Mouse (Mus musculus) CD4-positive, CD25-positive, alpha-beta regulatory T cell, adult 4 months (primary cell): Measurements from ENCODE around the gene Vmn2r19. TPM values are rescaled to one million over a fixed set of nuclear protein-coding genes. Genes with fewer than 3 reads are reported as not detected.
"Not testable (repeated sequence)": the region's sequence is repeated elsewhere in the genome, so short reads cannot be mapped to it uniquely, and the experiment has no call there.

Experiments
- ATAC-seq: one replicate; pipeline ENCODE4 v1.8.0; 2017
- polyA plus RNA-seq, 2 experiments: library from polyadenylated mRNA; unstranded; fragments of 100-300 nt; shearing (Covaris generic); gene quantifications; one replicate each; pipeline ENCODE4 v1.2.1; 2017

Gene Vmn2r19
- polyA plus RNA-seq: not detected

DNA sequence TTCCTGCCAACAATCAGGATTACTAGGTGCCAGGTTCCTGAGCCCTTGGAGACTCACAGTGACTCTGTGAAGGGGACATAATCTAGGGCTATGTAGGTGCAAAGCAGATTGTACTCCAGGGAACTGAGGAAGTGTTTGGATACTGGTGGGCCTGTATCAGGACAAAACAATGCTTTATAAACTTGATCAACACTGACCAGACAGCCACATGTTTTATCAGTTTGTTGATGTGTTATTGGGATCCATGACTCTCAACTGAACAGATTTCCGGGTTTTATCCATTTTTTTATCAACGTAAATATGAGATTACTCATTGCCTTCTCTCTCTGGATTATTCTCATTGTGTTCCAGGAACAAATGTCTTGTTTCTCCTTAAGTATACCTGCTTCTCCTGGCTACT lies at the start of gene Vmn2r19:
Gene Vmn2r19 (plus strand): TSS at position 301 of the 400 bp plus-strand sequence.
- ATAC-seq: no peak

DNA sequence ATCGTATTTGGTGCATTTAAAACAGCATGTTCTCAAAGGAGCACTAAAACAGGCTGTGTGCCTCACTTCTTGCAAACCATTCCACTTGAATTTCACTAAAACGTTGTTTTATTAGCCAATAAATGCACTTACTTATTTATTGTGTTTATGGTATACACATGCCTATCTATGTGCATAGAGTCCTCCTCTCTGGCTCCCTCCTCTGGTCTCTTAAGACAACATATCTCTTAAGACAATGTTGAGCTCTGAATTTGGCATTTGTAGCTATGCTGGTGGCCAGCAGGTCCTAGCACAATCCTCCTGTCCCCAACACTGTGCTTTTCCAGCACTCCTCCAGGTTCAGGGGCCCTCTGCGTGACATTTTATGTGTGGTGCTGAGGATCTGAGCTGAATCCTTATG lies 49.2 kb upstream of the Vmn2r19 start:
- ATAC-seq: no peak

DNA sequence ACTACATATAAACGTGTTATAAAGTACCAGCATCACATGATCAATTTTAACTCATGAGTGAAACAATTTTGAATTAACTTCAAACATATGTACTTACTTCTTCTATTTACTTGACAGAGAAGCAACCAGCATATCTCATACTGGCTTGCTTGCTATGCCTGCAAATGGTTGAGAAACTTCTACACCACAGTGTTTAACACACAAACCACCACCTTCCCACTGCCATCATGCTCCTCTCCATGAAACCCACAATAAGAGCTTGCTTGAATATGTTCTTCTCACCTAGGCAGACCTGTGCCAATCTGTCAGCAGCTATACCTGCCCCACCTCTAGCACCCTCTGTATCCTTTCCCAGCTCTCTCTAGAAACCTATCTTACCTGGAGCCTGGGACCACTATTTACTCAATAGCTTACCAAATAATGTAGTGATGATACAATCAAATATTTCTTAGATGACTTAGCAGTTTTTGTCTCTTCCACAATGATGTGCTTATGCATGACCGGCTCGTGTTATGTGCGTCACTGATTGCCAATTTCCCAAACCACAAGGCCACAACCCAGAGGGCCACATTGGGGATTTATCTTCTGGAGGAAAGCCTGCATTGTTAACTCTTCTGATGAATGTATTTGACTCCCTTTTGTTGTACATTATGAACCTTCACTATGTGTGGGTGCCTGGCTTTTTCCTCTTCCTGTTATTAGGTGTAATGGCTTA lies 48.1 kb upstream of the Vmn2r19 start:
- no peak for ATAC-seq

DNA sequence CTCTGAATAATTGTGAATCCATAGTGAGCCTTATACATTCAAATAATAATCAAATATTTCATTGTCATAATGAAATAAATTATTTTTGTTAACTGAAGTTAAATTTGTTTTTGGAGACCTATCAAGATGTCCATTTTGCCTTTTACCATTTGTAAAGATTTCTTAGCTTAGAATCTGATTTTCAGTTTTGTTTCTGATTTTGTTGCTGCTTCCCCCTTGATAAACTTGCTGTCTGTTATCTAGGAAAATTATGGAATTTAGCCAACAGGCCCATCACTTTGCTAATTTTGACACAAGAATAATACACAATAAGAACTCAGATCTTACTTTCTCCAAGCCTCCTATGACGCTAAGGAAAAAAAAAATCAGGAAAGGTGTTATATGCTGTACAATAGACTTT lies 47.3 kb upstream of the Vmn2r19 start:
- no peak for ATAC-seq

DNA sequence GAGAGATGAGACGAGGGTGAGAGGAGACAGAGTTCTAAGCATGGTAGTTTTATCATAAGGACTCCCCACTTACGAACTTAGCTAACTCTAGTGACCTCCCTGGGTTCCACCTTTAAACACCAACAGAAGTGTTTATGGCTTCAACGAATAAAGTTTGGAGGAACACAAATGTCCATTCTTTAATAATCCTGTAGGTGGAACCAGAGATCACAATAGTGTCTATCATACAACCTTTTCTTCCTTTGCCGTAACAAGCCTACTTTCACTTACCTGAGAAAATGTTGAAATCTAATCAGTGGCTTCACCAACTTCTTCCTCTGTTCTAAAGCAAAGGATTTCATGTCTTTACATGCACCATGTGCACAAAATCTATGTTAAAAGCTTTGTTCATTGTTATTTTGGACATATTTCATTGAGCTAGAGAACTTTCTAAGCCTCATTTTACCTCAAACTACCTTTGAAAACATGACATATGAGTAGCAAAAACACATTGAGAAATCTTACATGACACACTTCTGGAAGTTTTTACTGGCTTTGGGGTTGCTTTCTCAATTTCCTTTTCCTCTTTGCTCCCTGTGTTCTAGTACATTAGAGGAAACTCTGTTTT lies 46.5 kb upstream of the Vmn2r19 start, which contains the start of gene Clec4d:
Gene Clec4d (plus strand): TSS at position 557 of the 607 bp plus-strand sequence.
- no peak for ATAC-seq

DNA sequence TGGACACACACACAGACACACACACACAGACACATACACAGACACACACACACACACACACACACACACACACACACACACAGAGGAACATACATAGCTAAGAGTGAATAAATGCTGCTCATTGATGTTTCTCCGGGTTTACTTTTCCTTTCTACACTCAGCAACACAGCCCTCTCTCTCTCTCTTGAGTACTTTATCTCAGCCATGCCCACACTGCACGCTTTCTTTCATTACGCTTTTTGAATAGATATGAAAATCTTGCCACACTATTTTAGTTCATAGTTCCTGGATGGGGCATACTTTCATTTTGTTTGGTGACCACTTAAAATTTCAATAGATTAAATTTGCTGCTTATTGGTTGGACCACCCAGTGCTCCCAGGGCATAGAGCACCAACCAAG lies 43.9 kb upstream of the Vmn2r19 start:
- no peak for ATAC-seq

DNA sequence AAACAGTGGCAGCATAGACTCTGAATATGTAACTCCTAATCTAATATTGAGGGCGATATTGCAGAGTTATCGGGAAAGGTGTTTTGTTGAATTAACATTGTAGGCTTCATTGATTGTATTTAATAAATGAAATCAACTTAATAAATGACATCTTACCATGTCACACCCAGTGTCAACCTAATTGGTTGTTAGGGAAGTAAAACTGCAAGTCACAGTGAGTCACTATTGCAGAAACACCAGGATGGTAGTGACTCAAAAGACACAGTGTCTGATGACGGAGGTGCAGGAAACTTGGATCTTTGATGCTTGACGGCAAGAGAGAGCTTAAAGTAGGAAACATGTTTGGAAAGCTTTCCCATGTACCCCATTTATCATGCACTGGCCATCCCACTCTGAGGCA lies 42.3 kb upstream of the Vmn2r19 start:
- ATAC-seq: no peak

DNA sequence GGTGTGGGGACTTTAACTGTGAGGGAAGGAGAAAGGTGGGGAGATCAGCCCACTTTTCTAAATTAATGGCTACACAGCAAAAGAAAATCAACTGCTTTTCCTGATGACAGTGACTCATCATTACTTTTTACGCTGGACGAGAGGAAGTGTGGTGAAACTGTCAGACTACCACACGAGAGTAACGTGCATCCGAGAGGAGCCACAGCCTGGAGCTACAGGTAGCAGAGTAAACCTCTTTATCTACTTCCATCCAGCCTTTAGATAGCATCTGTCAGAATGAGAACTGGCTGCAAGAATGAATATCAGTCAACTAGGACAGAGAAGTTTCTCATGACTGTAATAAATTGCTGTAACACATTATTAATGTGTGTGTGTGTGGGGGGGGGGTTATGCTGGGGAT lies 41.2 kb upstream of the Vmn2r19 start:
- ATAC-seq: no peak

DNA sequence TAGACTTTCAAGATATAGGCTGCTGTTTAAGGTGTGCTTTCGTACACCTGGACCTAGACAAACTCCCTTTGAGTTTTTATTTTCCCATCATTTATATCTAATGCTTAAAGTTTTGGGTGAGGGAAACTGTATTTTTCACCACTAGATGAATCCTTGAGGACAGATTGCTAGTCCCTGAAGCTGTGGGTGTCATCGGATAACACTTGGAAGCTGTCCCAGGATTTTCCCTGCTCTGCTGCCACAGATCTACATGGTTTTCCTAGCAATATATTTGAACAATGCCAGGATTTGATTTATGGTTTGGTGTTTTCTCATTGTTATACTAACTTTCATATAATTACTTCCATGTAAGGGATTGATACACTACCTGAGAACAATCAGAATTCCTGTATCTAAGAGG lies 28.7 kb upstream of the Vmn2r19 start:
- no peak for ATAC-seq

DNA sequence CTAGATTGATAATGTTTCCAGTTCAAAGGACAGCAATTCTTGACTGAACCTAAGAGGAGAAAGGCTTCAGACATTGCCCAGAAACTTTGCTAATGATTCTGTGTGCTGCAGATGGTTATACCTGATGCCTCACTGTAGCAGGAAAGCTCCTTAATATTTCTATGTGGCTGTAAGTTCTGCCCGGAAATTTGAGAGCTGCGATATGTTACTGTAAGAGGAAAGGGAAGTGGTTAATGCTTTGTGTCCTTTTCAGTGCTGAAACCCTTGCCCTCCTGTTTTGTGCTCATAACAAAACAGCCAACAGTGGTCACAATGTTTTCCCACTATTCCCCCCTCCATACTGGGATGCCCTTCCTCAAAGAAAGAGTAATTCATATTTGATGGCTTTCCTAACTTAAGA lies 21.8 kb upstream of the Vmn2r19 start:
- no peak for ATAC-seq

DNA sequence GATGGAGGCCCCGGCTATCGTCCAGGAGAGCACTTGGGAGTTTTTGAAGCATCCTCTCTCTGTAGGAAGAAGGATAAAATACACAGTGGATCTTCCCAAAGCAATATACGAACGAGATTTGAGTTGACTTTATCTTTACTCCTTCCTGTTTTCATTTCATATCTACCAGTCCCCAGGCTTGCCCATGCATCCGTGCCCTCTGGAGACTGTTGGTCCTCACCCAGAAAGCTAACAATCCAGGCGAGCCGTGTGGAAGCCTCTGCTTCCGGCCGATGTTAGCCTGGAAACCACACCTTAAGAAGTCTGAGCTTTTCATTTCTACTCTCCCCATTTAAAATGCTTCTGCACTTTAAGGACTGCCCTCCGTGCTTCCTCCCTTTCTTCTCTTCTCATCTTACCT lies 19.2 kb upstream of the Vmn2r19 start:
- ATAC-seq: no peak

DNA sequence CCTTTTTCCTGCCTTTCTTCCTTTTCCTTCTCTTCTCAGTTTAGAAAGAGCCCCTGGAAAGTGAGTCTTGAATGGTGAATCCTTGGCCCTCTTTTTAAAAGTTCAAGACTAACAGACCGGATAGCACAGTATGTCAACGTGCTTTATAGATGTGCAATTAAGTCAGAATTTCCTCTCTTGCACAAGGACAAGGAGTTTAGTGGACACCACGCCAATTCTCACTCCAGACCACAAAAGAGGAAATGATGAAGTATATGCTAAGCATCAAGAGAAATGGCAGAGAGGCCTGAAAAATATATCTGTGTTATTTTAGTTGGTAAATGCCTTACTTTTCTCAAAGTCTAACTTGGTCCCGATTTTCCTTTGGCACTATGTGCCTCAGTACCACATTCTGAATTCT lies 18.4 kb upstream of the Vmn2r19 start, which contains the start of gene Clec4e:
Gene Clec4e (minus strand): TSS at position 118 of the 400 bp plus-strand sequence.
- no peak for ATAC-seq

DNA sequence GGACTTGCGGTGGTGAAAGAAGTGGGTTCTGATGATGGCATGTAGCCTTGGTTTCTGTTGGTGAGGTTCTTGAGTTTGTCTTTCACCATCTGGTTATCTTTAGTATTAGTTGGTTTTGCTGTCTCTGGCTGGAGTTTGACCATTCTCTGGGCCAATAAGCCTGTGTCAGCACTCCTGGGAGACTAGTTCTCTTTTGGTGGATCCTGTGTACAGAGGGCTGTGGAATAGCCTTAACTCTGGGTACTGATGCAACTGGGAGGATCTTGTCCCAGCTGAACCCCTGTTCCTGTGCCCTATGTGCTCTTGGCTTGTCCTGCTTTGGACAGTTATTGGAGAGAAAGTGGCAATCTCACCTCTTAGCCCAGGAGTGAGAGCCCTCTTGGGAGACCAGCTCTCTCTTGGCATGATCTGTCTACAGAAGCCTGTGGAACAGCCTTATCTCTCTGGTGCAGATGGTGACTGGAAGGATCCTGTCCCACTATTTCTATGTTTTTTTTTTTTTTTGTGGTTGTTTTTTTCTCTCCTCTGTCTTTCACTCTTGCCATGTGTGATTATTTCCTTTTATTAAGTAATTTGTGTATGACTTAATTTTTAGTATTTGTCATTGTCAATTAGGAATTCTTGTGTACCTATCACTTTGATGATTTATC lies 15.3 kb upstream of the Vmn2r19 start:
- ATAC-seq: no peak

DNA sequence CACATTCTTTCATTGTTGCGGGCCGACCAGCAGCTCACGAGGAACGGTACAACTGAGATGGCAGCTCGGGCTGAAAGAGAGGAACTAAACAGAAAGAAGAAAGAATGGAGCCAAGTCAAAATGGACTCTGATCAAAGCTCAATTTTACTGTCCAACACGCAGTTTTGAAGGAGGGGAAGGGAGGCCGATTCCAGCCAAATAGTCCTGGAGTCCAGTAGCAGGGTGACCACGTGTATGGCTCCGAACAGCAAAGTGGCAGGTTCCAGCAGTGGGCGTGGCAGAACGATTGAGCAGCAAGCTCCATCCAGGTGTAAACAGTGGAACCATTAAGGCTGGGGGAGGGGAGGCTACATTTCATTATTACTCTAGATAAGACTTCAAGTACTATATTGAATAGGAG lies 14.6 kb upstream of the Vmn2r19 start:
- ATAC-seq: not testable (repeated sequence)

DNA sequence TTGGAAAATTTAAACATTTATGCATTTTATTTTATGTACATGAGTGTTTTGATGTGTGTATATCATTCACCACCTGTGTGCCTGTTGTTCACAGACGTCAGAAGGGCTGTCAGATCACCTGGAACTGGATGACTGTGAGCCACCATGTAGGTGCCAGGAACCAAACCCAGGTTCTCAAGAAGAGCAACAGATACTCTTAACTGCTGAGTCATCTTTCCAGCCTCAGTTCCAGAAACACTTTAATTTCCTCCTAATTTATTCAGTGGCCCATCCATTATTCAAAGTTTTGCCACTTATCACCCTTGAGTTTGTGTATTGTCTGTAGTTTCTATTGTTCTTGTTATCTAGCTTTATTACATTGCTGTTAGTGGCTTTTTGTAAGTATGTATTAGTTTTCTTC lies 11.4 kb upstream of the Vmn2r19 start:
- no peak for ATAC-seq

DNA sequence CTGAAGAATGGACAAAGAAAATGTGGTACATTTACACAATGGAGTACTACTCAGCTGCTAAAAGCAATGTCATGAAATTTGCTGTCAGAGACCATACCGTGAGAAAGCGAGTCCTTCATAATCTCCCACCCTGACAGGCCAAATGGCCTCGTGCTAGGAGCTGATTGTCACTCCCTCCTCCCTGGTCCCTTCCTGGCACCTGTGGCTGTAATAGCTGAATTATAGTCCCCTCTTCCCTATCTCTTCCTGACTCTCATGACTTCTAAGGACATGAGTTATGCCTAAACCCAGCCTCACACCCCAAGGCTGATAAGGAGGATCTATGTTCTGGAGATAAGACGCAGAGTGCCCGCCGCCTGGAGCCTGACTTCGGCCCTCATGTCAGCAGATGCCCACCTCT lies 1.8 kb upstream of the Vmn2r19 start:
- ATAC-seq: not testable (repeated sequence)

DNA sequence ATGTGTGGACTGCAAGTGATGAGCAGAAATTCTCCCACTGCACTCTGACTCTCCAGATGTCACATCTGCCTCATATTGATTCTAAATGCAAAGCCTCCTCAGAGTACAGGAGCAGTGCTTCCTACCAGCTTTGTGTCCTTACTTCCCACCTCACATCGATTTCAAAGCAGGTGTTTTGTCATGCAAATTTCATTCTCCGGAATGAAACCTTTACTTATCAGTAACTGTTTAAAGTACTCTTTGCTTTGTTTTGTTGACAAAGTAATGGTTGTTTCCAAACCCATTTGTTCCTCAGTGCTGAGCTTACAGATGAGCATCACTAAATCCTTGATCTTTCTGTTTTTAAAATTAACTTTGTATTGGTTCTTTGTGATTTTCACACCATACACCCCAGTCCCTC lies 24.4 kb downstream of the Vmn2r19 start:
- no peak for ATAC-seq

DNA sequence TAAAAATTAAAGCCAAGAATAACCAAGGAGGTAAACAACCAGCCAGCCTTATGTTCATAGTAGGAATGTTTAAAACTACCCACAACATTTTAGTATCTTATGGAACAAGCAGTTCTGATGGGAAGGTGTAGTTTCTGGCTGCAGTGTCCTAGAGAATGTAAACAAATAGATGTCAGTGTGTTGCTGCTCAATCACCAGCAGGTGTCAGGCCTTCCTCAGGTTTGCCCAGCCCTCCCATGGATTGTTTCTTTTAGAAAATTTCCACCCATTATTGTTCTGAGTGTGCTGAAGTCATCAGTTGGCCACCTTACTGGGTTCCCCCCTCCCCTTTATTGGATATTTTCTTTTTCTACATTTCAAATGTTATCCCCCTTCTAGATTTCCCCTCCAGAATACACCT lies 32.0 kb downstream of the Vmn2r19 start:
- no peak for ATAC-seq

DNA sequence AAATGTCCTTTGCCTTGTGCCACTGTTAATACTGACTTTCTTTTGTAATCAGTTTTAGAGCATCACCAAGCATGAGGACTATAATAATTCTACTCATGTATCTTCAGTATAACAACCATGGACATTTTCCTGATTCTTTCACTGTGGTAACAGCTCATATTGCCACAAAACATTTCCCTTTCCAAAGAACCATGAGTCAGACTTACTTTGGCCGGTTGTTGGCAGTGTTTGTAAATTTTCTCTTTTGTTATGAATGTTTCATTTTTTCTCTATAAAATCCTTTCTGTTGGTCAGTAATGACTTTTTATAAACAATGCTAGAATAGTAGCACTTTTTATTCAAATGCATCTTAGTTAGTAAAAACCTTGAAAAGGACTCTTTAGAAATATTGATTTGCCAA lies 38.0 kb downstream of the Vmn2r19 start:
- no peak for ATAC-seq

Other genes with a start within 250 kb of the Vmn2r19 start
- under 1 TPM in 1 of 2 experiments, not detected in 1; 0.52 TPM for gene Clec4a2, start 201.9 kb upstream of the Vmn2r19 start, polyA plus RNA-seq
- gene Clec4b2, start 135.4 kb upstream of the Vmn2r19 start, polyA plus RNA-seq: not detected
- gene Clec4n, start 78.5 kb upstream of the Vmn2r19 start, polyA plus RNA-seq: 1 to 10 TPM in 1 of 2 experiments, under 1 TPM in 1; 0.58 to 1.1 TPM
- not detected for gene Clec4d, start 46.2 kb upstream of the Vmn2r19 start, polyA plus RNA-seq
- under 1 TPM in 1 of 2 experiments, not detected in 1; 0.26 TPM for gene Clec4e, start 18.5 kb upstream of the Vmn2r19 start, polyA plus RNA-seq
- under 1 TPM in 1 of 2 experiments, not detected in 1; 0.01 TPM for gene Vmn2r20, start 109.8 kb downstream of the Vmn2r19 start, polyA plus RNA-seq
- gene Vmn2r21, start 225.1 kb downstream of the Vmn2r19 start, polyA plus RNA-seq: not detected